Mouse (Mus musculus) limb, embryonic 15.5 days (tissue): Measurements from ENCODE around the gene Dmtf1. TPM values are rescaled to one million over a fixed set of nuclear protein-coding genes. Genes with fewer than 3 reads are reported as not detected.
"Not testable (repeated sequence)": the region's sequence is repeated elsewhere in the genome, so short reads cannot be mapped to it uniquely, and the experiment has no call there.

ENCODE experiments used
- ATAC-seq: fragments of 200-750 bp; cut with Nextera tagmentation; 2 replicates; pipeline ENCODE4 v1.8.0; 2017; ENCODE audit warnings: low read depth, moderate TSS enrichment; ENCODE audit not compliant: insufficient number of reproducible peaks, low FRiP score, low TSS enrichment
- H3K27ac ChIP-seq: fragments of 300-500 bp; sonication (generic); 2 replicates; pipeline ENCODE4 v1.5.1; 2015; ENCODE audit warnings: moderate library complexity, mild to moderate bottlenecking, inconsistent platforms
- H3K27me3 ChIP-seq: fragments of 300-500 bp; sonication (generic); 2 replicates; pipeline ENCODE4 v1.6.1; 2015; ENCODE audit warnings: inconsistent platforms
- H3K36me3 ChIP-seq: fragments of 300-500 bp; sonication (generic); 2 replicates; pipeline ENCODE4 v1.6.1; 2015; ENCODE audit warnings: inconsistent platforms
- H3K4me1 ChIP-seq: fragments of 300-500 bp; sonication (generic); 2 replicates; pipeline ENCODE4 v1.6.1; 2015; ENCODE audit warnings: inconsistent platforms
- H3K4me2 ChIP-seq: fragments of 300-500 bp; sonication (generic); 2 replicates; pipeline ENCODE4 v1.6.1; 2015; ENCODE audit warnings: mild to moderate bottlenecking, inconsistent platforms
- H3K4me3 ChIP-seq: fragments of 300-500 bp; sonication (generic); 2 replicates; pipeline ENCODE4 v1.5.1; 2015; ENCODE audit warnings: mild to moderate bottlenecking, inconsistent platforms
- H3K9ac ChIP-seq: fragments of 300-500 bp; sonication (generic); 2 replicates; pipeline ENCODE4 v1.6.1; 2015; ENCODE audit warnings: inconsistent platforms
- H3K9me3 ChIP-seq: fragments of 300-500 bp; sonication (generic); 2 replicates; pipeline ENCODE4 v1.6.1; 2016; ENCODE audit warnings: inconsistent platforms
- WGBS: fragments of 180-500 bp; shearing (Covaris S2); methylation state at CpG from one replicate; pipeline ENCODE4 v1.1.7; 2015; 5-methylcytosine and 5-hydroxymethylcytosine counted together
- polyA plus RNA-seq: library from polyadenylated mRNA; unstranded; fragments of >200 nt; fragmentation: Nextera tagmentation; extraction: Ambion mirVana; gene quantifications from 2 replicates; pipeline ENCODE4 v1.2.1, GENCODE M21; 2015

Gene Dmtf1
- 43.3 and 51.3 TPM in 2 replicates for polyA plus RNA-seq

DNA sequence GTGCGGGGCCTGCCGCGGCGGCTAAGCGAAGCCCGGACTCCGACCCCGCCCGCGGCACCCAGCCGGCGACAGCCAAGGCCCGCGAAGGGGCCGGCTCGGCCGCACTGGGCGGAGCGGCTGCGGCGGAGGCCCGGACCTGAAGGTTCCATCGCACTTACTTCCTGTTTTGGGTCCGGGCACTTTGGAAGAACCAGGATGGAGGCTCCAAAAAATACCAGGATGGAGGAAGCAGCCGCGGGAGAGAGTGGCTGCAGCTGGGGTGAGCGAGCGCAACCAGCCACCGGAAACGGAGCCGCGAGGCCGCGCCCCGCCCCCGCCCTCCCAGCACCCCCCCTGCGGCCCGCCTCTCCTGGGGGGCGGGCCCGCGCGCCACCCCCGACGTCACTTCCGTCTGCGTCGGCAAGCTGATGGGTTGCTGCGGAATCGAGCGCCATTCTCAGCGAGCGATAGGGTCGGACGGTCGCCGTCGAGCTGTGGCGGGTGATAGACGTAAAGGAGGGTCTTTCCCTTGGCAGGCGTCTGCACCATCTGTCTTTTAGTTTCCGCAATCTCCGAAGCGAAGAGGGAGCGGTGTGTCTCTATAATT is at the start of gene Dmtf1:
Gene Dmtf1 (minus strand): TSS at position 321 of the 586 bp plus-strand sequence.
- under 1% methylated on average over 45 of the region's 64 CpGs for WGBS
- Histone ChIP-seq H3K36me3 (no peaks in the 10 kb centered on the region; the same call in 1 of the 2 replicates), H3K27ac (peak within 1 kb of the TSS; percentile 100), H3K4me2 (peak within 1 kb of the TSS; percentile 60), H3K4me1 (peaks cover 11% of the 10 kb centered on the region), H3K27me3 (no peaks in the 10 kb centered on the region), H3K9me3 (no peaks in the 10 kb centered on the region), H3K4me3 (peak within 1 kb of the TSS; percentile 95), H3K9ac (peak within 1 kb of the TSS; percentile 99)
- ATAC-seq: peak; percentile 96

DNA sequence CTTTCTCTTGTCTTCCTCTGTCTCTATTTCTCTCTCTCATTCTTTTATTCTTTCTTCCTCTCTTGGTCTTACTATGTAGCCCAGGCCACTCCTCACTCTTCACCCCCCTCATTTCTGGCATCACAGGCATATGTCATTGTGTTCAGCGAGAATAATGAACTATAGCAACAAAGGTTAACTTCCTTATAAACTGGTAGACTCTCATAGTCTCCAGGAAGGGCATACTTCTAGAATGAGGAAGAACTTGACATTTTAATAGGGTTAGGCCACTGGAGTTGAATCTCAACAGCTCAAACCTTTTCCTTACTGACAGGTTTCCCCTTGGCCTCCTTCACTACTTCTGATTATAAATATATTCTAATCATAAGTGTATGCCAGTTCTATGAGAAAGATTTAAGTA is 24.9 kb upstream of the Dmtf1 start:
- H3K9me3 ChIP-seq: no peaks in the 10 kb centered on the region
- H3K4me1 ChIP-seq: no peaks in the 10 kb centered on the region
- no peak overlapping the region for H3K9ac ChIP-seq
- no peaks in the 10 kb centered on the region for H3K27me3 ChIP-seq
- H3K4me3 ChIP-seq: no peak overlapping the region
- no peaks in the 10 kb centered on the region for H3K36me3 ChIP-seq
- ATAC-seq: no peak
- 70% methylated on average over 1 of the region's 1 CpGs for WGBS
- H3K27ac ChIP-seq: no peak overlapping the region
- H3K4me2 ChIP-seq: no peak overlapping the region

DNA sequence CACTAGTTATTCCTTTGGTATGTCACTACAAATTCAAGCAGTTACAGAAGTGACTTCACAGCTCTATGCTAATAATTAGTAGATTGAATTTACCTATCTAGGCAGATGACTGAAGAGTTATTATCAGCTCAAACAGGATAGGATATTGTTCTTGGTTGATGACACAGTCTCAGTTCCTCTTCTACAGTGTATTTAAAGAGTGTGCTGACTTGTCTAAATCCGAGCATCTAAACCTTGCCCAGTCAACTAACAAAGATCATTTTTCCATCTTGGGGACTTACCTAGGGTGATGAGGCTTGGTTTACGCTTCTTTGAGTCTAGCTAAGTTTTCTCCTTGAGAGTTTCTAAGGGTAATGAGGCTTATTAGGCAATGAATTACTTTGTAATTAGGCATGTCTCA is 11.7 kb upstream of the Dmtf1 start:
- H3K4me1 ChIP-seq: no peaks in the 10 kb centered on the region
- H3K4me2 ChIP-seq: no peak overlapping the region
- no peak overlapping the region for H3K4me3 ChIP-seq
- no peaks in the 10 kb centered on the region for H3K36me3 ChIP-seq
- H3K9ac ChIP-seq: no peak overlapping the region
- no peak for ATAC-seq
- H3K27ac ChIP-seq: no peak overlapping the region
- H3K9me3 ChIP-seq: no peaks in the 10 kb centered on the region
- no peaks in the 10 kb centered on the region for H3K27me3 ChIP-seq
- WGBS: 74% methylated on average over 2 of the region's 2 CpGs

DNA sequence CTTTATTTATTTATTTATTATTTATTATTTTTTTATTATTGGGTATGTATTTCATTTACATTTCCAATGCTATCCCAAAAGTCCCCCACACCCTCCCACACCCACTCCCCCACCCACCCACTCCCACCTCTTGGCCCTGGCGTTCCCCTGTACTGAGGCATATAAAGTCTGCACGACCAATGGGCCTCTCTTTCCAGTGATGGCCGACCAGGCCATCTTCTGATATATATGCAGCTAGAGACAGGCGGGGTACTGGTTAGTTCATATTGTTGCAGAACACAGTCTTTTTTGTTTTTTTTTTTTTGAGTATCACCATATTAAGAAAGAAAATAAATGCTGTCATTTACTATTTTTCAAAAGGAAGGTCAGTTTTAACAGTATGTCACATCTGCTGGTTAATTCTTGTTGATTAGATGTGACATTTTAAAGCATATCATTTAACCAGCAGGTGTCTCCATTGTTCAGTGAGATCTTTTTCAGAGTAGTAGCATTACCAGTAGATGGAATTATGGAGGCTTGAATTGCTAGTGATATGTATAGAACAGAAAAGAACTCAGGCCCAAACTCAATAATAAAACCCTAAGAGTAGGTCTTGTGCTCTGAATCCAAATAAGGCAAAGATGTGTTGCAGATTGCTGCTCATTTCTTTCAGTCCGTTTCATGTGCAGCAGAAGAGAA is 7.9 kb upstream of the Dmtf1 start:
- not testable (repeated sequence) for H3K36me3 ChIP-seq, H3K27ac ChIP-seq, ATAC-seq, H3K9ac ChIP-seq, H3K27me3 ChIP-seq, H3K4me1 ChIP-seq, H3K4me2 ChIP-seq, H3K4me3 ChIP-seq, H3K9me3 ChIP-seq
- WGBS: 75% methylated on average over 5 of the region's 5 CpGs

DNA sequence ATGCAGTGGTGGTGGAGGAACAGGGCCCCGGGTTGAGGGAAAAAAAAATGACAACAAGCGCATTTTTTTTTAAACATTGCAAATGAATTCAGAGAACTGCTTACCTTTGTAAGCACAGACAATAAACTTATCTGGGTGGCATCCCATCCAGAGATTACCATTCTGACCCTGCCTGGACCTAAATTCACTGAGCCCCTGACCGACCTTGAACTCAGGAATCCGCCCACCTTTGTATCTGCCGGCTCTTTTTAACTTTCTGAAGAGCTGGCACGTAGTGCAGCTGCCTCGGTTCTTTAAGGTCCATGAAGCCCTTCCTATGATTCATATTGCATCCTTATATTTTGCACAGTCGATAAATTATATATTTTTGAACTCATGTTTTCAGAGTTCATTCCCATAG is 4.8 kb upstream of the Dmtf1 start:
- Histone ChIP-seq H3K9me3 (no peaks in the 10 kb centered on the region), H3K36me3 (no peaks in the 10 kb centered on the region), H3K27ac (no peak overlapping the region), H3K27me3 (no peaks in the 10 kb centered on the region), H3K4me1 (peaks cover 6% of the 10 kb centered on the region), H3K9ac (no peak overlapping the region), H3K4me2 (no peak overlapping the region), H3K4me3 (no peak overlapping the region)
- ATAC-seq: no peak
- 79% methylated on average over 8 of the region's 8 CpGs for WGBS

DNA sequence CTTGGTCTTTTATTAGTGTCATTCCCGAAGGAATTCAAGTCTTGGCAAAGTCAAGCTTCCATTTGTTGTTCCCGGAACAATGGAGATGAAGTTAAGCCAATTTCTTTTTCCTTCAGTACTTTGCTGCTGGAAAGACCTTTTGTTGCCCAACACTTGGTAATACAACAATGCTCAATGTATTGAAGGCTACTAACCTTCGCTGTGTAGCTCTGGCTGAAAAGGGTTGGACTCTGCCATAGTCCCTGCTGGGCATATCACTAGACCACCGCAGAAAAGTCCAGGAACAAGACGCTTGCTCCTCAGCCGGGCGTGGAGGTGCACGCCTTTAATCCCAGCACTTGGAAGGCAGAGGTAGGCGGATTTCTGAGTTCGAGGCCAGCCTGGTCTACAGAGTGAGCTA is 3.6 kb upstream of the Dmtf1 start:
- H3K9ac ChIP-seq, H3K27me3 ChIP-seq, H3K36me3 ChIP-seq, ATAC-seq, H3K4me1 ChIP-seq, H3K4me2 ChIP-seq, H3K27ac ChIP-seq, H3K9me3 ChIP-seq, H3K4me3 ChIP-seq: not testable (repeated sequence)
- 88% methylated on average over 10 of the region's 10 CpGs for WGBS

DNA sequence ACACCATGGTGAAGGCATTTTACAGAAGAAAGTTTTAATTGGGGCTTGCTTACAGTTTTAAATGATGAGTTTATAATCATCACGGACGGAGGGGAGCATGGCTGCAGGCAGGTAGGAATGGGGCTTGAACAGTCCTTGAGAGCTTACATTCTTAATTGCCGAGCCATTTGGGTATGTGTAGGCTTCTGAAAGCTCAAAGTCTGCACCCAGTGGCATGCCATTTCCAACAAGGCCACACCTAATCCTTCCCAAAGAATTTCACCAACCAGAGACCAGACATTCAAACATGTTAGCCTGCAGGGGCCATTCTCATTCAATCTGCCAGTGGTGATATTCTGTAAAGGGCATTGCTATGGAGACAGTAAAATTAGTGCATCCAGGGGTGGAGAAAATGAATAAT is 1.8 kb upstream of the Dmtf1 start:
- no peak for ATAC-seq
- no peak overlapping the region for H3K4me2 ChIP-seq
- no peak overlapping the region for H3K9ac ChIP-seq
- H3K9me3 ChIP-seq: no peaks in the 10 kb centered on the region
- no peaks in the 10 kb centered on the region; the same call in 1 of the 2 replicates for H3K36me3 ChIP-seq
- 89% methylated on average over 3 of the region's 3 CpGs for WGBS
- peaks cover 6% of the 10 kb centered on the region for H3K4me1 ChIP-seq
- H3K27ac ChIP-seq: no peak overlapping the region
- H3K27me3 ChIP-seq: no peaks in the 10 kb centered on the region
- no peak overlapping the region for H3K4me3 ChIP-seq

DNA sequence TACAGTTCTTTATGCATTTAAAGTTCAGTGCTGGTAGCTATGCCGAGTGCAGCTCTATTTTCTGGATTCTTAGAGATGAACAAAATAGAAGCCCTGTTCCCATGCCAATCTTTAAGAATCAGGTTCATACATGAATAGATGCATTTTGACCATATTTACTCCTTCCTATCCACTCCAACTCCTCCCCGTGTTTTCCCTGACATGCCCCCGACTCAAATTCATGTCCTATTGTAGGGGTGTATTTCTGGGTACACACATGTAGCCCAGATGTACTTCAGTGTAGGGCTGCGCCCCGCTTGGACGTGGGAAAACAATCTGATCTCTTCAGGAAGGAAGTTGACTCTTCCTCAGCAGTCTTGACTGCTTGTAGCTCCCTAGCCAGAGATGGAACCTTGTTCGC is 512 bp upstream of the Dmtf1 start:
- Histone ChIP-seq H3K4me2 (peak overlapping the region; percentile 60), H3K27me3 (no peaks in the 10 kb centered on the region), H3K36me3 (no peaks in the 10 kb centered on the region; the same call in 1 of the 2 replicates), H3K9me3 (no peaks in the 10 kb centered on the region), H3K9ac (peak overlapping the region; percentile 35), H3K4me3 (peak overlapping the region; percentile 95), H3K27ac (peak overlapping the region; percentile 100), H3K4me1 (peaks cover 10% of the 10 kb centered on the region)
- 16% methylated on average over 7 of the region's 7 CpGs for WGBS
- no peak for ATAC-seq

DNA sequence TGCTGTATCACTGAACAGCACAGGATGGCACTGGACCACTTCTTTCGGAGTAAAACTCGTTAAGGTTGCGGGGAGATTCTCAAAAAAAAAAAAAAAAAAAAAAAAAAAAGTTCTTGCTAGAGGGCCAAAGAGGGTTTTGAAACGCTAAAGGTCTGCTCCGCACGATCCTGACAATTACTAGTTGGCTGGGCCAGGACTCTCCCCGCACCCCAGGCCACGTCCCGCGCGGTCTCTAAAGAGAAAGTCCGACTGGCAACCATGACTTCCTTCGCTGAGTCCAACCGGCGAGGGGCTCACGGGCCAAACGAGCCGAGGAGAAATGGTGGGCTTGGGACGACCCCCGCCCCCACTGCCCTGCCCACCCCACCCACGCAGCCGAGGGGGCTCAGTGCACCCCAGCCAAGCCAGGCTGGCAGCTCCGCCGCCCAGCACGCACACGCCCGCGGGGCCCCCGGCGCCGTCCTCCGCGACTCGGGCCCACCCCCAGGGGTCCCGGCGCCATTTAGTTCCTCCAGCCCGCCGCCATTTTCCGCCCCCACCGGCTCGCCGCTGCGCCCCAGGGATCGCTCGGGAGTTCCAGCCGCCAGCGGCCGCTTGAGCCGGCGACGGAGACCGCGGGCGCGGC is 633 bp downstream of the Dmtf1 start:
- under 1% methylated on average over 46 of the region's 55 CpGs for WGBS
- no peaks in the 10 kb centered on the region for H3K9me3 ChIP-seq
- H3K4me3 ChIP-seq: peak overlapping the region; percentile 95
- peak; percentile 53 for ATAC-seq
- peak overlapping the region; percentile 42 for H3K4me2 ChIP-seq
- H3K27me3 ChIP-seq: no peaks in the 10 kb centered on the region
- H3K9ac ChIP-seq: peak overlapping the region; percentile 99
- H3K4me1 ChIP-seq: peaks cover 11% of the 10 kb centered on the region
- H3K27ac ChIP-seq: peak overlapping the region; percentile 100
- no peaks in the 10 kb centered on the region; the same call in 1 of the 2 replicates for H3K36me3 ChIP-seq

DNA sequence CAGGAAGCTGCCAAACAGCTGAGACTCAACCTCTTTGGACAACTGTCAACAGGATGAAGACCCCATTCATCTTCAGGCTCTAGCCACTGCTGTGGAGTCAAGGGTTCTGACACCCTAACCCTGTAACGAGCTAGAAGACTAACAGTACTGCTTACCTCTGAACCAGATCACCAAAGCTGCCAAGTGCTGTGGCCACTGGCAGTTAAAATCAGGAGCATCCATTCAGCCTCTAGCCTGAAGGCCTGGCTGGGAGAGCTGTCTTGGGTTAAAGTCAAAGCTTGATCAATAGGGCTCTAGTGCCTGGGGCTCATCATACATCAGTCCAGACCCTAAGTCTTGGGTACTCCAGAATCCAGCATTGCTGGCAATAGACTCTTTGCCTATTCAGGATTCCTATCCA is 4.2 kb downstream of the Dmtf1 start:
- Histone ChIP-seq H3K4me3 (no peak overlapping the region), H3K9me3 (no peaks in the 10 kb centered on the region), H3K4me1 (peaks cover 8% of the 10 kb centered on the region), H3K36me3 (peaks cover 2% of the 10 kb centered on the region; the same call in 1 of the 2 replicates), H3K27ac (no peak overlapping the region), H3K27me3 (no peaks in the 10 kb centered on the region), H3K9ac (no peak overlapping the region), H3K4me2 (no peak overlapping the region)
- 63% methylated on average over 1 of the region's 1 CpGs for WGBS
- ATAC-seq: no peak

DNA sequence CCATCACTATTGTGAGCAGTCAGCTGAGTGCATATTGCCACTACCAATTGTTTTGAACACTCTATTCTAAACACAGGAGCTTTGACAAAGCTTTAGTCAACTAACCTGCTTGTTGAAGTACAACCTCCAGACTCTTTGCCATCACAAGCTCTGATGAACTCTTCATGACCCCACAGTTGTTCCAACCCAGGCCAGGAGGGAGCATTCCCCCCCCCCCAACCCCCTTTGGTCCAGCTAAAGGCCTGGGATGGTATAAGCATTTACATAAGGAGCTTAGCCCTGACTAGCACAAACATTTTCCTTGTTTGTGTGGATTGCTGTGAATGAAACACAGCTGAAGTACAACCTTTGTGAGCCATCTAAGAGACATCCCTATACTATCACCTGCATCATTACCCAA is 4.8 kb downstream of the Dmtf1 start:
- H3K9ac ChIP-seq: no peak overlapping the region
- no peaks in the 10 kb centered on the region for H3K9me3 ChIP-seq
- no peak overlapping the region for H3K4me2 ChIP-seq
- H3K27ac ChIP-seq: no peak overlapping the region
- ATAC-seq: no peak
- H3K27me3 ChIP-seq: no peaks in the 10 kb centered on the region
- H3K4me3 ChIP-seq: no peak overlapping the region
- 0 out of 2 replicates have a peak, but pooled peaks cover 5% of the 10 kb centered on the region for H3K4me1 ChIP-seq
- peaks cover 5% of the 10 kb centered on the region; the same call in 1 of the 2 replicates for H3K36me3 ChIP-seq

DNA sequence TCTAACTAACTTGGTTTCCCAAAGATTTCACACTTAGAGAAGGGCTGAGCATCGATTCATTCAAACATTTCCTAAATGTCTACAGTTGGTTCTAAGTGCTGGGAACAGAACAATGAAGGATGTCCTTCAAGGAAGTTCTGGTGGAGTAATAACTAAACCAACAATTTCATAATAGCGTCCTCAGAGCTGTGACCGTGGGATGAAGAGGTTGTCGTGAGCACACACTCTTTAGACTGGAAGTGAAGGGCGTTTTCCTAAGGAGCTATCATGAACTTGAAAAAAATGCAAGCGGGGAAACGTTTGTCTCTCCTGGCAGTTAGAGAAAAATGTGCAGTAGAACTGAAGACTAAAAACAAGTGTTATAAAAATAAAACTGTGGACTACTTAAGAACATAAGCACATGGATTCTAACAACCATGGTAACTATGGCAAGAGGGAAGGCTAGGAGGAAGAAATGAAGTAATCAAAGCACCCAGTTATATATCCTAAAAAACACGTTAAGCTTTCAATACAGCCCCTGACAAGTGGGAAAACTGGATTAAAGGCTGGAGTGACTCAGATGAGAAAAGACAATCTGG is 12.2 kb downstream of the Dmtf1 start:
- WGBS: 91% methylated on average over 8 of the region's 8 CpGs
- H3K36me3 ChIP-seq: peaks cover 37% of the 10 kb centered on the region

More for the DNA sequence above, 12.2 kb downstream of the Dmtf1 start:
- no peak for ATAC-seq
- H3K4me3 ChIP-seq: no peak overlapping the region
- no peaks in the 10 kb centered on the region for H3K4me1 ChIP-seq
- H3K27me3 ChIP-seq: no peaks in the 10 kb centered on the region
- no peaks in the 10 kb centered on the region for H3K9me3 ChIP-seq
- H3K9ac ChIP-seq: no peak overlapping the region
- no peak overlapping the region for H3K27ac ChIP-seq
- no peak overlapping the region for H3K4me2 ChIP-seq
